Mouse (Mus musculus) liver, embryonic 16.5 days (tissue): Measurements from ENCODE around the gene Qser1. TPM values are rescaled to one million over a fixed set of nuclear protein-coding genes. Genes with fewer than 3 reads are reported as not detected.
A peak's percentile ranks its signal among the peaks of the same experiment; 100 is the strongest.
"Not testable (repeated sequence)": the region's sequence is repeated elsewhere in the genome, so short reads cannot be mapped to it uniquely, and the experiment has no call there.

ENCODE experiments used
- ATAC-seq: fragments of 200-750 bp; cut with Nextera tagmentation; 2 replicates; pipeline ENCODE4 v1.8.0; 2017; ENCODE audit warnings: low read depth, mild to moderate bottlenecking, moderate number of reproducible peaks, moderate library complexity
- H3K27ac ChIP-seq: fragments of 300-500 bp; sonication (generic); 2 replicates; pipeline ENCODE4 v1.5.1; 2014; ENCODE audit warnings: mild to moderate bottlenecking, low read length
- H3K27me3 ChIP-seq: fragments of 300-500 bp; sonication (generic); 2 replicates; pipeline ENCODE4 v1.6.1; 2014; ENCODE audit warnings: low read depth, low read length, mixed read lengths; ENCODE audit not compliant: control insufficient read depth, insufficient read depth
- H3K36me3 ChIP-seq: fragments of 300-500 bp; sonication (generic); 2 replicates; pipeline ENCODE4 v1.6.1; 2014; ENCODE audit warnings: mild to moderate bottlenecking; ENCODE audit not compliant: control insufficient read depth, insufficient read depth
- H3K4me1 ChIP-seq: fragments of 300-500 bp; sonication (generic); 2 replicates; pipeline ENCODE4 v1.6.1; 2014; ENCODE audit warnings: low read depth, low read length, mixed read lengths; ENCODE audit not compliant: control insufficient read depth
- H3K4me2 ChIP-seq: fragments of 300-500 bp; sonication (generic); 2 replicates; pipeline ENCODE4 v1.6.1; 2014; ENCODE audit warnings: low read depth, low read length, mixed read lengths
- H3K4me3 ChIP-seq: fragments of 300-500 bp; sonication (generic); 2 replicates; pipeline ENCODE4 v1.5.1; 2014; ENCODE audit warnings: low read depth, mild to moderate bottlenecking, low read length
- H3K9ac ChIP-seq: fragments of 300-500 bp; sonication (generic); 2 replicates; pipeline ENCODE4 v1.6.1; 2014; ENCODE audit warnings: low read depth, low read length
- H3K9me3 ChIP-seq: fragments of 300-500 bp; sonication (generic); replicated peaks from 2 replicates; pipeline ENCODE4 v1.6.1; 2016; ENCODE audit warnings: low read length; ENCODE audit not compliant: control insufficient read depth
- WGBS: fragments of 180-500 bp; shearing (Covaris S2); extraction: QIAGEN DNeasy Blood & Tissue Kit; methylation state at CpG from one replicate; pipeline ENCODE4 v1.1.7; 2014; ENCODE audit not compliant: insufficient replicate concordance; 5-methylcytosine and 5-hydroxymethylcytosine counted together
- polyA plus RNA-seq: library from polyadenylated mRNA; unstranded; fragments of >200 nt; fragmentation: Nextera tagmentation; extraction: Ambion mirVana; gene quantifications from 2 replicates; pipeline ENCODE4 v1.2.1, GENCODE M21; 2015

Qser1 gene
- polyA plus RNA-seq, 1 experiment from 2014 or later, result 1.7 TPM

- H3K4me3 ChIP-seq, result no peak overlapping the region
- H3K4me2 ChIP-seq, result no peak overlapping the region
- no peaks in the 10 kb centered on the region for H3K9me3 ChIP-seq
- no peaks in the 10 kb centered on the region for H3K4me1 ChIP-seq
- no peaks in the 10 kb centered on the region for H3K27me3 ChIP-seq
- no peak overlapping the region for H3K9ac ChIP-seq
- no peaks in the 10 kb centered on the region for H3K36me3 ChIP-seq
- no peak overlapping the region for H3K27ac ChIP-seq
- no peak for ATAC-seq
Measured at GRCm38 (mm10) chr2:104840974-104841373, 24.4 kb upstream of the Qser1 start.

GRCm38 (mm10) chr2:104832486-104832885, 15.9 kb upstream of the Qser1 start:
- Histone ChIP-seq H3K27me3 (no peaks in the 10 kb centered on the region), H3K4me2 (no peak overlapping the region), H3K4me1 (no peaks in the 10 kb centered on the region), H3K36me3 (no peaks in the 10 kb centered on the region), H3K9me3 (no peaks in the 10 kb centered on the region), H3K4me3 (no peak overlapping the region), H3K27ac (no peak overlapping the region), H3K9ac (no peak overlapping the region)
- no peak for ATAC-seq
- 62% methylated on average over 2 of the region's 2 CpGs for WGBS

- H3K4me1 ChIP-seq, result no peaks in the 10 kb centered on the region
- H3K27ac ChIP-seq, result no peak overlapping the region
- no peak overlapping the region for H3K9ac ChIP-seq
- no peaks in the 10 kb centered on the region for H3K27me3 ChIP-seq
- no peak overlapping the region for H3K4me2 ChIP-seq
- H3K4me3 ChIP-seq, result no peak overlapping the region
- no peak for ATAC-seq
- H3K9me3 ChIP-seq, result no peaks in the 10 kb centered on the region
- no peaks in the 10 kb centered on the region for H3K36me3 ChIP-seq
- WGBS, result 69% methylated on average over 4 of the region's 4 CpGs
Measured at GRCm38 (mm10) chr2:104826191-104826590, 9.6 kb upstream of the Qser1 start.

- not testable (repeated sequence) for H3K27ac ChIP-seq, H3K4me3 ChIP-seq, H3K27me3 ChIP-seq, H3K9ac ChIP-seq, ATAC-seq, H3K4me2 ChIP-seq, H3K36me3 ChIP-seq, H3K9me3 ChIP-seq
- WGBS, result 69% methylated on average over 3 of the region's 3 CpGs
- H3K4me1 ChIP-seq, result peaks cover 18% of the 10 kb centered on the region
Measured at GRCm38 (mm10) chr2:104818763-104819162, 2.2 kb upstream of the Qser1 start.

GRCm38 (mm10) chr2:104817555-104818330, 1.2 kb upstream of the Qser1 start:
- Histone ChIP-seq H3K9me3 (no peaks in the 10 kb centered on the region), H3K27me3 (no peaks in the 10 kb centered on the region), H3K27ac (peak overlapping the region; percentile 89; the same call in 1 of the 2 replicates), H3K4me2 (peak overlapping the region; percentile 97), H3K4me3 (peak overlapping the region; percentile 86), H3K36me3 (no peaks in the 10 kb centered on the region), H3K9ac (peak overlapping the region; percentile 87), H3K4me1 (peaks cover 18% of the 10 kb centered on the region)
- 4% methylated on average over 15 of the region's 15 CpGs for WGBS
- ATAC-seq, result no peak

- H3K27ac ChIP-seq, result peak overlapping the region; percentile 89
- H3K4me2 ChIP-seq, result peak overlapping the region; percentile 97
- peak overlapping the region; percentile 87 for H3K9ac ChIP-seq
- peaks cover 18% of the 10 kb centered on the region for H3K4me1 ChIP-seq
- H3K9me3 ChIP-seq, result no peaks in the 10 kb centered on the region
- ATAC-seq, result peak; percentile 91
- H3K4me3 ChIP-seq, result peak overlapping the region; percentile 86
- no peaks in the 10 kb centered on the region for H3K27me3 ChIP-seq
- no peaks in the 10 kb centered on the region for H3K36me3 ChIP-seq
- under 1% methylated on average over 36 of the region's 51 CpGs for WGBS
Measured at GRCm38 (mm10) chr2:104816866-104817439, 393 bp upstream of the Qser1 start.

GRCm38 (mm10) chr2:104815561-104816370, 794 bp downstream of the Qser1 start:
- Histone ChIP-seq H3K4me1 (peaks cover 18% of the 10 kb centered on the region), H3K9me3 (no peaks in the 10 kb centered on the region), H3K9ac (peak overlapping the region; percentile 87), H3K4me3 (peak overlapping the region; percentile 86), H3K27me3 (no peaks in the 10 kb centered on the region), H3K36me3 (no peaks in the 10 kb centered on the region), H3K4me2 (peak overlapping the region; percentile 97), H3K27ac (peak overlapping the region; percentile 89)
- WGBS, result under 1% methylated on average over 33 of the region's 33 CpGs
- ATAC-seq, result peak; percentile 12

- no peak for ATAC-seq
- Histone ChIP-seq H3K36me3 (no peaks in the 10 kb centered on the region), H3K9me3 (no peaks in the 10 kb centered on the region), H3K27me3 (no peaks in the 10 kb centered on the region), H3K4me3 (no peak overlapping the region), H3K4me1 (peaks cover 18% of the 10 kb centered on the region), H3K27ac (no peak overlapping the region), H3K4me2 (no peak overlapping the region), H3K9ac (no peak overlapping the region)
- WGBS, result 48% methylated on average over 5 of the region's 5 CpGs
Measured at GRCm38 (mm10) chr2:104814181-104814951, 2.2 kb downstream of the Qser1 start.
